Mouse (Mus musculus) liver, embryonic 14.5 days (tissue): ENCODE results near the gene Trp53i13.

Experiments
- CTCF ChIP-seq: IDR thresholded peaks from 2 replicates; pipeline ENCODE4 v1.5.1; 2016; ENCODE audit warnings: antibody characterized with exemption, low read depth, control low read depth
- EP300 ChIP-seq: IDR thresholded peaks from 2 replicates; pipeline ENCODE4 v1.6.1; 2016; ENCODE audit warnings: antibody characterized with exemption, low read depth

- peak; percentile 75 for TF ChIP-seq CTCF
- TF ChIP-seq EP300: no peak
These were observed 48.6 kb downstream of the Trp53i13 start for GRCm38 (mm10) chr11:77467157-77467556.
